Mouse (Mus musculus): ENCODE results near the gene Rbm18.

DNA sequence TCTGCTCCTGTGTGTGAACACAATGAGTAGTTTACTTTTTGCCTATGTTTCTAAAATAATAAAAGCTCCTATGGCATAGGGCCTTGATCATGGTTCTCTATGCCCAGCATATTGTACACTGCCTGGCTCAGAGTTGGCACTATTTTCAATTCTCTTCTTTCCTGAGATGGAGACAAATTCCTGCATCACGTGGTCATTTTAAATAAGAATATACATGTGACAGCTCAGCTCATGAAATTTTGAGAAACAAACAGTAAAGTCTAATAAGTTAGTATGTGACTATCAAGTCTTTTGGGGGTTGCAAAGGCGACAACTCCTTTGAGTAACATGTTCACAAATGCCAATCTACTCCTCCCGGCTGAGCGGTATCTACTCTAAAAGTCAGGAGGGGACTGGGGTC is 686 bp downstream of the Rbm18 start:
- TF ChIP-seq CTCF (IDR thresholded peaks at IDR 0.05; ENCODE audit: low read depth): no peak
- no peak for TF ChIP-seq EP300 (IDR thresholded peaks at IDR 0.05; ENCODE audit: low read depth)
